Mouse (Mus musculus): Measurements from ENCODE around the gene Olfr815.
"Not testable (repeated sequence)": the region's sequence is repeated elsewhere in the genome, so short reads cannot be mapped to it uniquely, and the experiment has no call there.

Gene Olfr815

GRCm38 (mm10) chr10:129905767-129906166, at the start of gene Olfr815:
Olfr815 (minus strand) TSS chr10:129905867.
- not testable (repeated sequence) for DNase-seq (ENCODE audit: low spot score in 2 of 2)

GRCm38 (mm10) chr10:129949000-129949399, 43.3 kb upstream of the Olfr815 start, which contains the start of gene Olfr818:
Olfr818 (minus strand) TSS chr10:129949100.
- no peak for DNase-seq (ENCODE audit: low spot score in 2 of 2)

GRCm38 (mm10) chr10:129915497-129915896, 9.8 kb upstream of the Olfr815 start, which contains the start of gene Olfr816:
Olfr816 (minus strand) TSS chr10:129915597.
- no peak for DNase-seq (ENCODE audit: low spot score in 2 of 2)

- DNase-seq (ENCODE audit: low spot score in 2 of 2) = no peak
Measured at GRCm38 (mm10) chr10:129885934-129886333, 19.7 kb downstream of the Olfr815 start.

- not testable (repeated sequence) for DNase-seq (ENCODE audit: low spot score in 2 of 2)
Measured at GRCm38 (mm10) chr10:129885496-129885895, 20.2 kb downstream of the Olfr815 start.

- DNase-seq (ENCODE audit: low spot score in 2 of 2) = not testable (repeated sequence)
Measured at GRCm38 (mm10) chr10:129879751-129880150, 25.9 kb downstream of the Olfr815 start, which contains the start of gene Olfr814. Olfr814 (minus strand) TSS chr10:129879851.

- no peak for DNase-seq (ENCODE audit: low spot score in 2 of 2)
Measured at GRCm38 (mm10) chr10:129855067-129855466, 50.6 kb downstream of the Olfr815 start, which contains the start of gene Olfr813. Olfr813 (plus strand) TSS chr10:129855367.
